Mouse (Mus musculus) midbrain, postnatal 0 days (tissue): ENCODE results near the gene 4930596D02Rik. TPM values are rescaled to one million over a fixed set of nuclear protein-coding genes. Genes with fewer than 3 reads are reported as not detected.
A peak's percentile ranks its signal among the peaks of the same experiment; 100 is the strongest.

Experiments
- ATAC-seq: fragments of 200-750 bp; cut with Nextera tagmentation; 2 replicates; pipeline ENCODE4 v1.8.0; 2017; ENCODE audit warnings: moderate number of reproducible peaks, mild to moderate bottlenecking, moderate TSS enrichment, moderate library complexity; ENCODE audit not compliant: low FRiP score
- DNase-seq: peaks from one replicate; pipeline ENCODE4 v3.0.0-alpha.2; 2015; ENCODE audit warnings: low spot score
- H3K27ac ChIP-seq: fragments of 300-500 bp; sonication (generic); 2 replicates; pipeline ENCODE4 v1.5.1; 2014; ENCODE audit warnings: low read depth, mild to moderate bottlenecking, low read length, mixed read lengths
- H3K27me3 ChIP-seq: fragments of 300-500 bp; sonication (generic); 2 replicates; pipeline ENCODE4 v1.6.1; 2014; ENCODE audit warnings: low read length, control low read depth, mixed read lengths; ENCODE audit not compliant: insufficient read depth
- H3K36me3 ChIP-seq: fragments of 300-500 bp; sonication (generic); 2 replicates; pipeline ENCODE4 v1.6.1; 2014; ENCODE audit warnings: low read length, control low read depth, mixed read lengths; ENCODE audit not compliant: insufficient read depth
- H3K4me1 ChIP-seq: fragments of 300-500 bp; sonication (generic); 2 replicates; pipeline ENCODE4 v1.6.1; 2014; ENCODE audit warnings: mild to moderate bottlenecking, control low read depth, antibody characterized with exemption, low read length, mixed read lengths; ENCODE audit not compliant: insufficient read depth
- H3K4me2 ChIP-seq: fragments of 300-500 bp; sonication (generic); 2 replicates; pipeline ENCODE4 v1.6.1; 2014; ENCODE audit warnings: low read depth, mild to moderate bottlenecking, low read length, mixed read lengths; ENCODE audit not compliant: poor library complexity, severe bottlenecking
- H3K4me3 ChIP-seq: fragments of 300-500 bp; sonication (generic); 2 replicates; pipeline ENCODE4 v1.5.1; 2014; ENCODE audit warnings: low read depth, mild to moderate bottlenecking, low read length, moderate library complexity
- H3K9ac ChIP-seq: fragments of 300-500 bp; sonication (generic); replicated peaks from 2 replicates; pipeline ENCODE4 v1.6.1; 2014; ENCODE audit warnings: mild to moderate bottlenecking, low read length, moderate library complexity, mixed read lengths; ENCODE audit not compliant: poor library complexity, severe bottlenecking
- H3K9me3 ChIP-seq: fragments of 300-500 bp; sonication (generic); 2 replicates; pipeline ENCODE4 v1.6.1; 2016; ENCODE audit warnings: low read length, control low read depth
- CTCF ChIP-seq: IDR thresholded peaks from 2 replicates; pipeline ENCODE4 v1.5.1; 2016; ENCODE audit warnings: antibody characterized with exemption, mild to moderate bottlenecking
- WGBS: fragments of 180-500 bp; shearing (Covaris S2); extraction: QIAGEN DNeasy Blood & Tissue Kit; methylation state at CpG from one replicate; pipeline ENCODE4 v1.1.7; 2014; 5-methylcytosine and 5-hydroxymethylcytosine counted together
- polyA plus RNA-seq: library from polyadenylated mRNA; unstranded; fragments of >200 nt; fragmentation: Nextera tagmentation; extraction: Ambion mirVana; gene quantifications from 2 replicates; pipeline ENCODE4 v1.2.1, GENCODE M21; 2015
- total RNA-seq: library from RNA; depleted of rRNA; stranded (reverse); fragments of >200 nt; gene quantifications from 2 replicates; pipeline ENCODE4 v1.2.3, GENCODE M21; 2014; rRNA removed

4930596D02Rik gene
- total RNA-seq (not detected in 2 replicates), polyA plus RNA-seq (not detected in 2 replicates)

DNA sequence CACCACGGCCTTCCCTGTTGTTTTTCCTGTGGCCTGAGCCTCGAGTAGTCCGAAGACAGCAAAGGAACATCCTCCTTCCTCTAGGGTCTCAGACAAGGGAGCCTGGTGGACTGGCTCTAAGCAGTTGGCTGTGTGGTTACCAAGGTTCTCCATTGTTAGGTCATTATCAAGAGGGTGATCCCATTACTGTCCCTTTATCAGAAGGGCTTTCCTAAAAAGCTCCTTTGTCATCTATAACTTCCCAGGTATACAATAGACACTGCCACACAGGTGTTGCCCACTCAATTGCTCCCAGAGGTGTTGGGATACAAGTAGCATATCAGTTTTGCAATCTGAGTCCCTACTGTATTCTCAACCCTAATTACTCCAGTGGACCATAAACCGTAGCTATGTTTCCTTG, at the start of gene 4930596D02Rik:
4930596D02Rik (minus strand) TSS at position 101 of the 400 bp plus-strand sequence.
- H3K4me2 ChIP-seq = no peak within 1 kb of the TSS
- DNase-seq (no peak), ATAC-seq (no peak)
- H3K27ac ChIP-seq = no peak within 1 kb of the TSS
- TF ChIP-seq CTCF = no peak
- no peak within 1 kb of the TSS for H3K9ac ChIP-seq
- H3K4me1 ChIP-seq = no peaks in the 10 kb centered on the region
- H3K9me3 ChIP-seq = no peaks in the 10 kb centered on the region
- H3K36me3 ChIP-seq = no peaks in the 10 kb centered on the region
- H3K4me3 ChIP-seq = no peak within 1 kb of the TSS
- H3K27me3 ChIP-seq = no peaks in the 10 kb centered on the region
- WGBS = 77% methylated on average over 4 of the region's 4 CpGs

GRCm38 (mm10) chr14:35853254-35853653, 41.5 kb upstream of the 4930596D02Rik start:
- no peak overlapping the region for H3K4me2 ChIP-seq
- H3K4me1 ChIP-seq = no peaks in the 10 kb centered on the region
- no peaks in the 10 kb centered on the region for H3K36me3 ChIP-seq
- H3K9ac ChIP-seq = no peak overlapping the region
- WGBS = 84% methylated on average over 1 of the region's 1 CpGs
- no peak for TF ChIP-seq CTCF
- DNase-seq (no peak), ATAC-seq (no peak)
- H3K4me3 ChIP-seq = no peak overlapping the region
- no peaks in the 10 kb centered on the region for H3K9me3 ChIP-seq
- no peaks in the 10 kb centered on the region for H3K27me3 ChIP-seq
- no peak overlapping the region for H3K27ac ChIP-seq

GRCm38 (mm10) chr14:35845271-35845670, 33.5 kb upstream of the 4930596D02Rik start:
- Histone ChIP-seq H3K36me3 (no peaks in the 10 kb centered on the region), H3K27ac (no peak overlapping the region), H3K4me1 (no peaks in the 10 kb centered on the region), H3K27me3 (no peaks in the 10 kb centered on the region), H3K4me3 (no peak overlapping the region), H3K9ac (no peak overlapping the region), H3K4me2 (no peak overlapping the region), H3K9me3 (no peaks in the 10 kb centered on the region)
- WGBS = 75% methylated on average over 6 of the region's 6 CpGs
- ATAC-seq = no peak
- DNase-seq = no peak
- TF ChIP-seq CTCF = no peak

DNA sequence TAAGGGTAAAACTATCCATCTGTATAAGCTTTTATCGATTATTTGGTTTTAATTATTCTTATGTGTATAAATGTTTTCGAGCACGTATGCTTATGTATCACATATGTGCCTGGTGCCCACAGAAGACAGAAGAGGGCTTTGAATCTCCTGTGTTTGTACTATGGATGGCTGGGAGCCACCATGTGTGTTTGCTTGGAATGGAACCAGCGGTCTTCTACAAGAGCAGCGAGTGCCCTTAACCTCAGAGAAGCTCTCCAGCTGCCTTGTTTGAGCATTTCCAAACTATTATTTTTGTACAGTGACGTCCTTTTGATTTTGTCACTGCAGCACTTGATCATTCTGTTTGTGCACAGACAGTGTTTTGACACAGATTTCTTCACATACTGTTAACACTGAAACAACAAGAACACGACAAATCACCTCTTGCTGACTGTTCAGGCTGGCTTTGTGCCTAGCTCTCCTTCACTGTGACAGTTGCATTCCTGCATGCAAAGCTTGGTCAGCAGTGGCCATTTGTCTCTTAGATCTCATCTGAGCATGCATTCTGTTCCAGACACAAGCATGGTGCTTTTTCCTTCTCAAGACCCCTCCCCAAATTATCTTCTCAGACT, 30.4 kb upstream of the 4930596D02Rik start:
- H3K4me1 ChIP-seq = no peaks in the 10 kb centered on the region
- H3K4me3 ChIP-seq = no peak overlapping the region
- H3K9me3 ChIP-seq = no peaks in the 10 kb centered on the region
- H3K27ac ChIP-seq = no peak overlapping the region
- ATAC-seq = no peak
- no peaks in the 10 kb centered on the region for H3K36me3 ChIP-seq
- H3K27me3 ChIP-seq = no peaks in the 10 kb centered on the region
- H3K4me2 ChIP-seq = no peak overlapping the region
- no peak for TF ChIP-seq CTCF
- 81% methylated on average over 7 of the region's 7 CpGs for WGBS
- DNase-seq = peak; percentile 43
- no peak overlapping the region for H3K9ac ChIP-seq

DNA sequence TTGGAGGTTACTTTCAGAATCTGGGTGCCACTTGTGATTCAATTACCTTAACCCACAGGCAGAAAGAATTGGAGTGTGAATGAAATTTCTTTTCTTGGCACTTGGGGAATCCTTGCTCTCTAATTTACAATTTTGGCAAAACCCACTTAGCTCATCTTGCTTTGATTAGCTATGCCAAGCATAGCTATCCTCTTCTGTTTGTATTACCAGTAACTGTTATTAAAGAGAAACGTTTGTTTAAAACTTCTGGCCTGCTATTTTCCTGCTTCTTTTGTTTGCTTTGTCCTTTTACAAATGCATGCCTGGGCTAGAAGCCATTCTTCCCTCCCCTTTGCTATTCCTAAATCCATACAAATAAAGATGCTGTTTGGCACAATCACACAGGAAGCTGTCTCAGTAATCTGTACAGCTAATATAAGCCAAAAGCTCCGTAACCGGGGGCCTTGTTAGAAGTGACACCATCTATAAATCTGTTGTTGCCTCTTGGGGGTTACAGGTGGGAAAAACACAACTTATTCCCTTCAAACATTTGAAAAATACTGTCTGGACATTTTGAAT, 19.0 kb downstream of the 4930596D02Rik start:
- WGBS = 26% methylated on average over 3 of the region's 3 CpGs
- no peak for TF ChIP-seq CTCF
- no peak overlapping the region for H3K9ac ChIP-seq
- no peaks in the 10 kb centered on the region for H3K9me3 ChIP-seq
- ATAC-seq = no peak
- peak; percentile 8 for DNase-seq
- no peak overlapping the region for H3K4me3 ChIP-seq
- no peaks in the 10 kb centered on the region for H3K36me3 ChIP-seq
- no peaks in the 10 kb centered on the region for H3K27me3 ChIP-seq
- H3K4me1 ChIP-seq = no peaks in the 10 kb centered on the region
- no peak overlapping the region for H3K27ac ChIP-seq
- no peak overlapping the region for H3K4me2 ChIP-seq

- H3K36me3 ChIP-seq = no peaks in the 10 kb centered on the region
- no peak overlapping the region for H3K27ac ChIP-seq
- 70% methylated on average over 3 of the region's 3 CpGs for WGBS
- ATAC-seq (no peak), DNase-seq (no peak)
- no peak overlapping the region for H3K4me2 ChIP-seq
- TF ChIP-seq CTCF = no peak
- H3K9me3 ChIP-seq = no peaks in the 10 kb centered on the region
- H3K9ac ChIP-seq = no peak overlapping the region
- no peaks in the 10 kb centered on the region for H3K27me3 ChIP-seq
- H3K4me1 ChIP-seq = no peaks in the 10 kb centered on the region
- no peak overlapping the region for H3K4me3 ChIP-seq
Measured at GRCm38 (mm10) chr14:35780033-35780432, 31.7 kb downstream of the 4930596D02Rik start.
